Mouse (Mus musculus): ENCODE results near the gene Pgf.

GRCm38 (mm10) chr12:85134043-85134794, 43.4 kb downstream of the Pgf start:
- no peak for TF ChIP-seq CTCF (IDR thresholded peaks at IDR 0.05; ENCODE audit: low read depth, low read length)
- no peak for TF ChIP-seq POLR2A (IDR thresholded peaks at IDR 0.05; ENCODE audit: borderline replicate concordance, low read depth, low read length)
